Mouse (Mus musculus) C2C12 (cell line): ENCODE results near the gene Diras2.

Source experiments
- CEBPB ChIP-seq: IDR thresholded peaks from one replicate; pipeline ENCODE4 v1.6.1; 2011; ENCODE audit warnings: low read depth, mild to moderate bottlenecking, control low read depth, moderate library complexity
- CTCF ChIP-seq: IDR thresholded peaks from one replicate; pipeline ENCODE4 v1.5.1; 2011; ENCODE audit not compliant: control insufficient read depth, insufficient read depth, insufficient read length
- MYOD1 ChIP-seq: IDR thresholded peaks from one replicate; pipeline ENCODE4 v1.6.1; 2011; ENCODE audit warnings: low read depth; ENCODE audit not compliant: control insufficient read depth, insufficient read length
- MYOG ChIP-seq: IDR thresholded peaks from one replicate; pipeline ENCODE4 v1.6.1; 2011; ENCODE audit not compliant: control insufficient read depth, insufficient read length; ENCODE audit errors: extremely low read depth
- USF1 ChIP-seq: IDR thresholded peaks from one replicate; pipeline ENCODE4 v1.6.1; 2011; ENCODE audit warnings: low read depth, mild to moderate bottlenecking, control low read depth, moderate library complexity

GRCm38 (mm10) chr13:52488821-52489220, 42.3 kb downstream of the Diras2 start:
- no peak for TF ChIP-seq CTCF
- no peak for TF ChIP-seq CEBPB
- no peak for TF ChIP-seq MYOG
- no peak for TF ChIP-seq MYOD1
- no peak for TF ChIP-seq USF1
